Mouse (Mus musculus): Measurements from ENCODE around the gene Vmn1r175. TPM values are rescaled to one million over a fixed set of nuclear protein-coding genes. Genes with fewer than 3 reads are reported as not detected.

Gene Vmn1r175
- polyA plus RNA-seq (2015; fragmentation: Illumina TruSeq; extraction: RNeasy Lipid Tissue Mini Kit (QIAGEN cat#74804); ENCODE audit: low read depth, low replicate concordance) = not detected

DNA sequence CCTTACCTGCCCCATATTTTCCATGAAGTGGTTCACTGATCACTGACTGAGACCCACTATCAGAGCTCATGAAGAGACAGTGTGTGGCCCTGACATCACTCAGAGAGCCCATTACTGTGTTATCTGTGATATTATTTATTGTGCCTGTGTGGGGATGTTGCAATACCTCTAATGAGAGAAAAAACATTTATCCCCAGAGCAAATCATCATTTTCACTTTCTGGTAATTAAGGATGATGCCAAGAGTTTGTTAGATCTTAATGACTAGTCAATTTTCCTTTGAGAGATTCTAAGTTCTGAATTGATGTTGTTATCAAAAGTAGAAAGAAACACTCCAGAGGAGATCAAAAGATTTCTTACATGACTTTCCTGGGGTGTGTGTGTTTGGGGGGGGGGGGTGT lies at the start of gene Vmn1r175:
Gene Vmn1r175 (minus strand): TSS at position 101 of the 400 bp plus-strand sequence.

DNA sequence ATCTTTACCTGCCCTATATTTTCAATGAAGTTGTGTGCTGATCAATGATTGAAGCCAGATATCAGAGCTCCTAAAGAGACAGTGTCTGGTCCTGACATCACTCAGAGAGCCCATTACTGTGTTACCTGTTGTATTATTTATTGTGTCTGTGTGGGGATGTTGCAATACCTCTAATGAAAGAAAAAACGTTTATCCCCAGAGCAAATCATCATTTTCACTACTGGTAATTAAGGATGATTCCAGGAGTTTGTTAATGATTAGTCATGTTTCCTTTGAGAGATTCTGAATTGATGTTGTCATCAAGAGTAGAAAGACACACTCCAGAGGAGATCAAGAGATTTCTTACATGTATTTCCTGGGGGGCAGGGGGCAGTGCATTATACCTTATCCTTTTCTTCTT lies 26.8 kb upstream of the Vmn1r175 start, which contains the start of gene Vmn1r176:
Gene Vmn1r176 (minus strand): TSS at position 101 of the 400 bp plus-strand sequence.

Other genes starting within 250 kb of the Vmn1r175 start
- not detected for gene Vmn1r169, start 235.1 kb downstream of the Vmn1r175 start, polyA plus RNA-seq (2015; fragmentation: Illumina TruSeq; extraction: RNeasy Lipid Tissue Mini Kit (QIAGEN cat#74804); ENCODE audit: low read depth, low replicate concordance)
- gene Vmn1r170, start 204.5 kb downstream of the Vmn1r175 start, polyA plus RNA-seq (2015; fragmentation: Illumina TruSeq; extraction: RNeasy Lipid Tissue Mini Kit (QIAGEN cat#74804); ENCODE audit: low read depth, low replicate concordance) = not detected
- not detected for gene Vmn1r171, start 179.9 kb downstream of the Vmn1r175 start, polyA plus RNA-seq (2015; fragmentation: Illumina TruSeq; extraction: RNeasy Lipid Tissue Mini Kit (QIAGEN cat#74804); ENCODE audit: low read depth, low replicate concordance)
- gene Vmn1r172, start 152.3 kb downstream of the Vmn1r175 start, polyA plus RNA-seq (2015; fragmentation: Illumina TruSeq; extraction: RNeasy Lipid Tissue Mini Kit (QIAGEN cat#74804); ENCODE audit: low read depth, low replicate concordance) = not detected
- gene Vmn1r173, start 109.9 kb downstream of the Vmn1r175 start, polyA plus RNA-seq (2015; fragmentation: Illumina TruSeq; extraction: RNeasy Lipid Tissue Mini Kit (QIAGEN cat#74804); ENCODE audit: low read depth, low replicate concordance) = not detected
- gene Vmn1r174, start 58.4 kb downstream of the Vmn1r175 start, polyA plus RNA-seq (2015; fragmentation: Illumina TruSeq; extraction: RNeasy Lipid Tissue Mini Kit (QIAGEN cat#74804); ENCODE audit: low read depth, low replicate concordance) = not detected
- not detected for gene Vmn1r176, start 26.7 kb upstream of the Vmn1r175 start, polyA plus RNA-seq (2015; fragmentation: Illumina TruSeq; extraction: RNeasy Lipid Tissue Mini Kit (QIAGEN cat#74804); ENCODE audit: low read depth, low replicate concordance)
- not detected for gene Vmn1r177, start 55.8 kb upstream of the Vmn1r175 start, polyA plus RNA-seq (2015; fragmentation: Illumina TruSeq; extraction: RNeasy Lipid Tissue Mini Kit (QIAGEN cat#74804); ENCODE audit: low read depth, low replicate concordance)
- not detected for gene Vmn1r178, start 81.4 kb upstream of the Vmn1r175 start, polyA plus RNA-seq (2015; fragmentation: Illumina TruSeq; extraction: RNeasy Lipid Tissue Mini Kit (QIAGEN cat#74804); ENCODE audit: low read depth, low replicate concordance)
- not detected for gene Vmn1r179, start 116.3 kb upstream of the Vmn1r175 start, polyA plus RNA-seq (2015; fragmentation: Illumina TruSeq; extraction: RNeasy Lipid Tissue Mini Kit (QIAGEN cat#74804); ENCODE audit: low read depth, low replicate concordance)
- not detected for gene Vmn1r180, start 140.0 kb upstream of the Vmn1r175 start, polyA plus RNA-seq (2015; fragmentation: Illumina TruSeq; extraction: RNeasy Lipid Tissue Mini Kit (QIAGEN cat#74804); ENCODE audit: low read depth, low replicate concordance)
- gene Vmn1r181, start 164.0 kb upstream of the Vmn1r175 start, polyA plus RNA-seq (2015; fragmentation: Illumina TruSeq; extraction: RNeasy Lipid Tissue Mini Kit (QIAGEN cat#74804); ENCODE audit: low read depth, low replicate concordance) = not detected
- gene V1rd19, start 191.0 kb upstream of the Vmn1r175 start, polyA plus RNA-seq (2015; fragmentation: Illumina TruSeq; extraction: RNeasy Lipid Tissue Mini Kit (QIAGEN cat#74804); ENCODE audit: low read depth, low replicate concordance) = not detected
- not detected for gene Vmn1r183, start 242.6 kb upstream of the Vmn1r175 start, polyA plus RNA-seq (2015; fragmentation: Illumina TruSeq; extraction: RNeasy Lipid Tissue Mini Kit (QIAGEN cat#74804); ENCODE audit: low read depth, low replicate concordance)

Measured in brain, adult 10 weeks (tissue).